Mouse (Mus musculus): ENCODE measurements around the gene Spaca3. TPM values are rescaled to one million over a fixed set of nuclear protein-coding genes. Genes with fewer than 3 reads are reported as not detected.

Gene Spaca3
- polyA plus RNA-seq, 1 experiment from 2014 or later, result not detected

DNA sequence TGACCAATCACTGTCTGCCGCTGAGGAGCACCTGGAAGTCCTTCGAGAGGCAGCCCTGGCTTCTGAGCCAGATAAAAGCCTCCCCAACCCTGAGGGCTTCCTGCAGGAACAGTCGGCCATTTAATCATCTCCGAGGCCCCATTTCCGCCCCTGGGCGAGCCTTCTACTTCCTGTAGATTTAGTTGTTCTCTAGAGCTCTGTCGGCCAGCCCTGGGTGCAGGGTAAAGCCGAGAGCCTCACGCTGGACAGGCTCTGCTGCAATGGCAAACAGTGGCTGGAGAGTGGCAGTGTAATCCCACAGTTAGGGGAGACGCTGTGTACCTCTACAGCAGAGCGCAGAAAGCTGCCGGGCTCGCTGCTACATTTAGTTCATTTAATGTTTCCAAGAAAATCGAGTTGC is 36.9 kb upstream of the Spaca3 start:
- DNase-seq (ENCODE audit: low spot score) (peak; percentile 12), ATAC-seq (ENCODE audit: insufficient read depth, low FRiP score, low TSS enrichment) (no peak)
- H3K9ac ChIP-seq (ENCODE audit: low read length), result no peak overlapping the region
- H3K4me2 ChIP-seq (ENCODE audit: low read depth), result no peak overlapping the region
- peaks cover 2% of the 10 kb centered on the region for H3K36me3 ChIP-seq (ENCODE audit: control insufficient read depth, insufficient read depth, low read length)
- H3K4me1 ChIP-seq (ENCODE audit: control insufficient read depth, insufficient read depth, low read length), result no peaks in the 10 kb centered on the region
- no peak overlapping the region for H3K27ac ChIP-seq (ENCODE audit: low read depth, low read length)
- no peaks in the 10 kb centered on the region for H3K9me3 ChIP-seq (ENCODE audit: control insufficient read depth, low read length)
- 60% methylated on average over 14 of the region's 14 CpGs for WGBS
- no peaks in the 10 kb centered on the region for H3K27me3 ChIP-seq (ENCODE audit: control insufficient read depth, insufficient read depth, low read length)
- no peak overlapping the region for H3K4me3 ChIP-seq (ENCODE audit: low read depth, low read length)

DNA sequence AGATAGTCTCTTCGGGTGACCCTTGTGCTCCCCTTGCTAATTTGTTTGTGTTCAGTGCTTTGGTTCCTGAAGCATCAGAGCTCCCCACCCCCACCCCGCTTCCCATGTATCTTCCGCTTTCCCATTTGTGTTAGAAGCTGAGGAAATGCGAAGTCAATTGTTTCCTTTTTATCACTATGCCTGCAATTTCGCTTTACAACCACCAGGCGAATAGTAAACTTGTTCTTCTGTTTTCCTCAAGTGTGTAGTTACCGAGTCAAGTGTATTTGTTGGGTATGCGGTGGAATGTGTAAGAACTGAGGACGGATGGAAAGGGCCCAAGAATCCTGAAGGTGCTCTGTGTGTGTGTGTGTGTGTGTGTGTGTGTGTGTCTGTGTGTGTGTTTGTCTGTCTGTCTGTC is 36.4 kb upstream of the Spaca3 start:
- no peak overlapping the region for H3K9ac ChIP-seq (ENCODE audit: low read length)
- no peak for DNase-seq (ENCODE audit: low spot score)
- H3K27ac ChIP-seq (ENCODE audit: low read depth, low read length), result no peak overlapping the region
- no peaks in the 10 kb centered on the region for H3K9me3 ChIP-seq (ENCODE audit: control insufficient read depth, low read length)
- no peaks in the 10 kb centered on the region for H3K4me1 ChIP-seq (ENCODE audit: control insufficient read depth, insufficient read depth, low read length)
- H3K4me3 ChIP-seq (ENCODE audit: low read depth, low read length), result no peak overlapping the region
- H3K36me3 ChIP-seq (ENCODE audit: control insufficient read depth, insufficient read depth, low read length), result peaks cover 2% of the 10 kb centered on the region
- H3K27me3 ChIP-seq (ENCODE audit: control insufficient read depth, insufficient read depth, low read length), result no peaks in the 10 kb centered on the region
- ATAC-seq (ENCODE audit: insufficient read depth, low FRiP score, low TSS enrichment), result no peak
- no peak overlapping the region for H3K4me2 ChIP-seq (ENCODE audit: low read depth)
- WGBS, result 75% methylated on average over 9 of the region's 9 CpGs

GRCm38 (mm10) chr11:80835395-80835794 is 22.8 kb upstream of the Spaca3 start:
- H3K4me3 ChIP-seq (ENCODE audit: low read depth, low read length), result no peak overlapping the region
- 83% methylated on average over 2 of the region's 2 CpGs for WGBS
- no peaks in the 10 kb centered on the region for H3K9me3 ChIP-seq (ENCODE audit: control insufficient read depth, low read length)
- DNase-seq (ENCODE audit: low spot score) (no peak), ATAC-seq (ENCODE audit: insufficient read depth, low FRiP score, low TSS enrichment) (no peak)
- H3K4me1 ChIP-seq (ENCODE audit: control insufficient read depth, insufficient read depth, low read length), result no peaks in the 10 kb centered on the region
- H3K36me3 ChIP-seq (ENCODE audit: control insufficient read depth, insufficient read depth, low read length), result no peaks in the 10 kb centered on the region
- H3K27ac ChIP-seq (ENCODE audit: low read depth, low read length), result no peak overlapping the region
- H3K27me3 ChIP-seq (ENCODE audit: control insufficient read depth, insufficient read depth, low read length), result no peaks in the 10 kb centered on the region
- no peak overlapping the region for H3K9ac ChIP-seq (ENCODE audit: low read length)
- H3K4me2 ChIP-seq (ENCODE audit: low read depth), result no peak overlapping the region

GRCm38 (mm10) chr11:80835841-80836240 is 22.3 kb upstream of the Spaca3 start:
- no peaks in the 10 kb centered on the region for H3K9me3 ChIP-seq (ENCODE audit: control insufficient read depth, low read length)
- H3K4me2 ChIP-seq (ENCODE audit: low read depth), result no peak overlapping the region
- 75% methylated on average over 4 of the region's 4 CpGs for WGBS
- DNase-seq (ENCODE audit: low spot score) (no peak), ATAC-seq (ENCODE audit: insufficient read depth, low FRiP score, low TSS enrichment) (no peak)
- no peaks in the 10 kb centered on the region for H3K36me3 ChIP-seq (ENCODE audit: control insufficient read depth, insufficient read depth, low read length)
- no peak overlapping the region for H3K27ac ChIP-seq (ENCODE audit: low read depth, low read length)
- no peaks in the 10 kb centered on the region for H3K4me1 ChIP-seq (ENCODE audit: control insufficient read depth, insufficient read depth, low read length)
- no peaks in the 10 kb centered on the region for H3K27me3 ChIP-seq (ENCODE audit: control insufficient read depth, insufficient read depth, low read length)
- no peak overlapping the region for H3K4me3 ChIP-seq (ENCODE audit: low read depth, low read length)
- no peak overlapping the region for H3K9ac ChIP-seq (ENCODE audit: low read length)

DNA sequence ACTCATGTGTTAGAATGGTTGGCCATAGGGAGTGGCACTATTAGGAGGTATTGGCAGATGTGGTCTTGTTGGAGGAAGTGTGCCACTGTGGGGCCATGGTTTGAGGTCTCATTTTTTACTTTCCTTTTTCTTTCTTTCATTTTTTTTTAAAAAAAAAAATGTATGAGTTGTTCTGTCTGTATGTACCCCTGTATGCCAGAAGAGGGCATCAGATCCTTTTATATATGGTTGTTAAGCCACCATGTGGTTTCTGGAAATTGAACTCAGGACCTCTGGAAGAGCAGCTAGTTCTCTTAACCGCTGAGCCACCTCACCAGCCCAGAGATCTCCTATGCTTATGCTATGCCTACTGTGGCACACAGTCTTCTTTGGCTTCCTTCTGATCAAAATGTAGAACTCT is 19.4 kb upstream of the Spaca3 start:
- H3K4me2 ChIP-seq (ENCODE audit: low read depth), result no peak overlapping the region
- no peak for DNase-seq (ENCODE audit: low spot score)
- H3K9ac ChIP-seq (ENCODE audit: low read length), result no peak overlapping the region
- no peaks in the 10 kb centered on the region for H3K27me3 ChIP-seq (ENCODE audit: control insufficient read depth, insufficient read depth, low read length)
- H3K36me3 ChIP-seq (ENCODE audit: control insufficient read depth, insufficient read depth, low read length), result no peaks in the 10 kb centered on the region
- no peak overlapping the region for H3K4me3 ChIP-seq (ENCODE audit: low read depth, low read length)
- H3K27ac ChIP-seq (ENCODE audit: low read depth, low read length), result no peak overlapping the region
- 78% methylated on average over 1 of the region's 1 CpGs for WGBS
- H3K9me3 ChIP-seq (ENCODE audit: control insufficient read depth, low read length), result no peaks in the 10 kb centered on the region
- no peaks in the 10 kb centered on the region for H3K4me1 ChIP-seq (ENCODE audit: control insufficient read depth, insufficient read depth, low read length)
- ATAC-seq (ENCODE audit: insufficient read depth, low FRiP score, low TSS enrichment), result no peak

DNA sequence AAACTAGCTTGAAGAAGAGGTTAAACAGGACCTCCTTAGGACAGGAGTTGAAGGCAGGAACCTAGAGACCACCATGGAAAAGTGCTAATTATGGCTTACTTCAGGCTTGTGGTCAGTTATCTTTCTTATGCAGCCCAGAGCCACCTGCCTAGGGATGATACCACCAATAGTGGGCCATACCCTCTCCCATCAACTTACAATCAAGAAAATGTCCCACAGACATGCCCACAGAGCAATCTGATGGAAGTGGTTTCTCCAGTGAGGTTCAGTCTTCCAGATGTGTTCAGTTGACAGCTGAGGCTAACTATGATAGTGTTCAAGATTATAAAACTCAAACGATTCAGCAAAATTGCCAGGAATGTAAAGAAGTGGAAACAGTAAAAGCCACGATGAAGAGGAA is 14.7 kb upstream of the Spaca3 start:
- no peaks in the 10 kb centered on the region for H3K27me3 ChIP-seq (ENCODE audit: control insufficient read depth, insufficient read depth, low read length)
- no peaks in the 10 kb centered on the region for H3K4me1 ChIP-seq (ENCODE audit: control insufficient read depth, insufficient read depth, low read length)
- no peak overlapping the region for H3K9ac ChIP-seq (ENCODE audit: low read length)
- no peak overlapping the region for H3K4me2 ChIP-seq (ENCODE audit: low read depth)
- H3K9me3 ChIP-seq (ENCODE audit: control insufficient read depth, low read length), result no peaks in the 10 kb centered on the region
- no peak overlapping the region for H3K4me3 ChIP-seq (ENCODE audit: low read depth, low read length)
- H3K36me3 ChIP-seq (ENCODE audit: control insufficient read depth, insufficient read depth, low read length), result no peaks in the 10 kb centered on the region
- DNase-seq (ENCODE audit: low spot score) (no peak), ATAC-seq (ENCODE audit: insufficient read depth, low FRiP score, low TSS enrichment) (no peak)
- WGBS, result 93% methylated on average over 2 of the region's 2 CpGs
- H3K27ac ChIP-seq (ENCODE audit: low read depth, low read length), result no peak overlapping the region

DNA sequence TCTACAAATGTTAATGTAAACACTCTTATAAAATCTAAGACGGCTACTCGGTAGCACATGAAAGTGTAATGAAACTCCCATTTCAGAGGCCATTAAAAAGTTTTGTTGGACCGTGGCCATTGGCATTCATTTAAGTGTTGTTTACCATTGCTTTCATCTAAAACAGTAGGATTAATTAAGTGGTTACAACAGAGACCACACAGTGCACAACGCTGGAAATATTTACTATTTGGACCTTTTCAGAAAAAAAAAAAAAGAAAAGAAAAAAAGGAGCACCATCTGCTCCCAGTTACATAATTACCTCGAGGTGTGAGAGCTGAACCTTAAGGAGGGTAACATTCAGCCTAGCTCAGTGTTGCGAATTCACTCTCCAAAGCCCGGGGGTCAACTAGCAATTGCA is 12.7 kb upstream of the Spaca3 start:
- H3K4me3 ChIP-seq (ENCODE audit: low read depth, low read length), result no peak overlapping the region
- no peaks in the 10 kb centered on the region for H3K4me1 ChIP-seq (ENCODE audit: control insufficient read depth, insufficient read depth, low read length)
- H3K4me2 ChIP-seq (ENCODE audit: low read depth), result no peak overlapping the region
- H3K27me3 ChIP-seq (ENCODE audit: control insufficient read depth, insufficient read depth, low read length), result no peaks in the 10 kb centered on the region
- no peaks in the 10 kb centered on the region for H3K9me3 ChIP-seq (ENCODE audit: control insufficient read depth, low read length)
- DNase-seq (ENCODE audit: low spot score), result no peak
- no peak for ATAC-seq (ENCODE audit: insufficient read depth, low FRiP score, low TSS enrichment)
- H3K36me3 ChIP-seq (ENCODE audit: control insufficient read depth, insufficient read depth, low read length), result no peaks in the 10 kb centered on the region
- H3K27ac ChIP-seq (ENCODE audit: low read depth, low read length), result no peak overlapping the region
- no peak overlapping the region for H3K9ac ChIP-seq (ENCODE audit: low read length)
- WGBS, result 62% methylated on average over 7 of the region's 7 CpGs

DNA sequence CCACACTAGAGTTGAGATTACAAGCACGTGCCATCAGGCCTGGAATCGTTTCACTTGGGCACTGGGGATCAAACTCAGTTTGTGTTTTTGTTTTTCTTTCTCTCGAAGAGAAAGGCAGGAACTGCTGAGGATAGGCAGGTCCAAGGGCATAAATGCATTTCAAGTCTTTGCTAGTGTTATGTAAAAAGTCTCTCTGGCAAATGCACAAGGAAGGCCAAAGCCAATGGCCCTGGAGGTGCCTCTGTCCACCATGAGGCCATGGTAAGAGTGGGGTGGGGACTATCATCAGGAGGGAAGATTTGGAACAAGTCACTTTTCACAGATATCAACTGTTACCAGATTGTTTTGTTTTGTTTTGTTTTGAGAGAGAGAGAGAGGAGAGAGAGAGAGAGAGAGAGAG is 12.1 kb upstream of the Spaca3 start:
- Histone ChIP-seq H3K4me1 (ENCODE audit: control insufficient read depth, insufficient read depth, low read length) (no peaks in the 10 kb centered on the region), H3K36me3 (ENCODE audit: control insufficient read depth, insufficient read depth, low read length) (no peaks in the 10 kb centered on the region), H3K4me2 (ENCODE audit: low read depth) (no peak overlapping the region), H3K4me3 (ENCODE audit: low read depth, low read length) (no peak overlapping the region), H3K9me3 (ENCODE audit: control insufficient read depth, low read length) (no peaks in the 10 kb centered on the region), H3K9ac (ENCODE audit: low read length) (no peak overlapping the region), H3K27me3 (ENCODE audit: control insufficient read depth, insufficient read depth, low read length) (no peaks in the 10 kb centered on the region), H3K27ac (ENCODE audit: low read depth, low read length) (no peak overlapping the region)
- WGBS, result 57% methylated on average over 3 of the region's 3 CpGs
- ATAC-seq (ENCODE audit: insufficient read depth, low FRiP score, low TSS enrichment) (no peak), DNase-seq (ENCODE audit: low spot score) (no peak)

DNA sequence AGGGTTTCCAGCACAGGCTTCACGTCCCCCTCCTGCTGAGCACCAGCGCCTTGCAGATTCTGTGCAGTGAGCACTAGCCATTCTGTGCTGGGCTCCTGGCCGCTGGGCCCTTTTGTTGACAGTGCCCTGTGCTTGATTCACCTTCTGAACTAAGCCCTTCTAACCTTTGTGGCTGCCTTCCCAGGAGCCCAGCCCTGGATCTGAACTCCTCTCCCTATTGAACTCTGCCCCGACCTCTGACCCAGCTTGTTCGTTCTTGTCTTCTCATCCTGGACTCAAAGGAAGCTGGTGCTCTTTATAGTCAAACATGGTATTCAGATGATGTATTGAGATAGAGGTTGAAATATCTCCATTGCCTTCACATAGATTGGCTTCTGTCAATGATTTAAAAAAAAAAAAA is 10.0 kb upstream of the Spaca3 start:
- 47% methylated on average over 5 of the region's 5 CpGs for WGBS
- Histone ChIP-seq H3K27me3 (ENCODE audit: control insufficient read depth, insufficient read depth, low read length) (no peaks in the 10 kb centered on the region), H3K4me2 (ENCODE audit: low read depth) (no peak overlapping the region), H3K36me3 (ENCODE audit: control insufficient read depth, insufficient read depth, low read length) (no peaks in the 10 kb centered on the region), H3K9me3 (ENCODE audit: control insufficient read depth, low read length) (no peaks in the 10 kb centered on the region), H3K4me1 (ENCODE audit: control insufficient read depth, insufficient read depth, low read length) (no peaks in the 10 kb centered on the region), H3K4me3 (ENCODE audit: low read depth, low read length) (no peak overlapping the region), H3K9ac (ENCODE audit: low read length) (no peak overlapping the region), H3K27ac (ENCODE audit: low read depth, low read length) (no peak overlapping the region)
- no peak for ATAC-seq (ENCODE audit: insufficient read depth, low FRiP score, low TSS enrichment)
- no peak for DNase-seq (ENCODE audit: low spot score)

All from neural tube, embryonic 11.5 days (tissue).